14 mouse cellular contexts compared by ENCODE assay signal in genomic region chr15:97862881-97863493, GRCm38 (mm10). TPM values are rescaled to one million over a fixed set of nuclear protein-coding genes. Genes with fewer than 3 reads are reported as not detected.
DNase-seq lines count a peak whose midpoint lies in the region; ATAC-seq and TF ChIP-seq lines count a peak whose summit lies in the region.
"Had no signal": no experiment of that assay in that cellular context is flagged by ENCODE, and none has a peak within 500 bp of the region (broad histone marks: within the 10 kb centered on the region; RNA-seq: fewer than 3 reads in every experiment).

No protein-coding gene starts in this region.

- 22% methylated on average over 14 of the region's 14 CpGs for WGBS in heart, embryonic 14.5 days
- 18% methylated on average over 14 of the region's 14 CpGs for WGBS in midbrain, embryonic 16.5 days

- ATAC-seq in heart, embryonic 14.5 days (ENCODE audit: insufficient number of reproducible peaks, insufficient read depth, low FRiP score, low read depth), result no peak
- no peak for ATAC-seq in midbrain, embryonic 16.5 days
- ATAC-seq in megakaryocyte progenitor cell, adult 5-6 weeks (replicated peaks; ENCODE audit: poor library complexity), result no peak
- ATAC-seq: activated CD4-positive, CD25-positive, alpha-beta regulatory T cell, adult 4 months had no signal

- H3K4me2 ChIP-seq in heart, embryonic 14.5 days (ENCODE audit: low read length), result peak overlapping the region; percentile 13; the same call in 1 of the 2 replicates
- H3K4me2 ChIP-seq in midbrain, embryonic 16.5 days (ENCODE audit: low read length), result no peak overlapping the region

- H3K27me3 ChIP-seq in heart, embryonic 14.5 days (ENCODE audit: control insufficient read depth, insufficient read depth, low read length), result peaks cover 10% of the 10 kb centered on the region; the same call in 1 of the 2 replicates
- H3K27me3 ChIP-seq in E14TG2a.4 (ENCODE audit: insufficient read depth, low read length), result peaks cover 25% of the 10 kb centered on the region
- no peaks in the 10 kb centered on the region for H3K27me3 ChIP-seq in midbrain, embryonic 16.5 days (ENCODE audit: control insufficient read depth, insufficient read depth, low read depth, low read length)

- no peaks in the 10 kb centered on the region for H3K36me3 ChIP-seq in heart, embryonic 14.5 days (ENCODE audit: control insufficient read depth, insufficient read depth, low read length)
- no peaks in the 10 kb centered on the region for H3K36me3 ChIP-seq in E14TG2a.4 (ENCODE audit: insufficient read depth, low read length)
- H3K36me3 ChIP-seq in midbrain, embryonic 16.5 days (ENCODE audit: control insufficient read depth, insufficient read depth, low read length), result no peaks in the 10 kb centered on the region

- no peak for TF ChIP-seq CTCF in E14TG2a.4 (conservative IDR thresholded peaks at IDR 0.05; ENCODE audit: low read length)

- no peak for DNase-seq in heart, postnatal 36 days
- peak; percentile 21 for DNase-seq in ZHBTc4 (ENCODE audit: low read depth, low spot score)
- no peak for DNase-seq in urinary bladder, postnatal 25 days (ENCODE audit: low spot score)
- DNase-seq: adrenal gland, postnatal 25 days; cerebellum, adult 9-11 months; gastrocnemius, postnatal 36 days; heart, postnatal 10 days; lung, postnatal 14 days had no signal

- peaks cover 5% of the 10 kb centered on the region; the same call in 1 of the 2 replicates for H3K9me3 ChIP-seq in heart, embryonic 14.5 days (ENCODE audit: control insufficient read depth, low read length)
- peaks cover 7% of the 10 kb centered on the region for H3K9me3 ChIP-seq in E14TG2a.4 (ENCODE audit: low read length)
- no peaks in the 10 kb centered on the region for H3K9me3 ChIP-seq in midbrain, embryonic 16.5 days (replicated peaks; ENCODE audit: control insufficient read depth, low read length, poor library complexity, severe bottlenecking)

- H3K27ac ChIP-seq in heart, embryonic 14.5 days (replicated peaks in 1 of 2; ENCODE audit: control insufficient read depth in 1 of 2, insufficient read depth in 1 of 2, low read depth in 2 of 2, low read length in 2 of 2), result no peak overlapping the region
- no peak overlapping the region for H3K27ac ChIP-seq in midbrain, embryonic 16.5 days (ENCODE audit: low read length)
- H3K27ac ChIP-seq: liver, embryonic 14.5 days had no signal

- no peak overlapping the region for H3K4me3 ChIP-seq in heart, embryonic 14.5 days (ENCODE audit: control insufficient read depth in 1 of 2, insufficient read depth in 1 of 2, low read depth in 1 of 2, low read length in 2 of 2)
- H3K4me3 ChIP-seq in E14TG2a.4 (replicated peaks; ENCODE audit: low read length), result 0 out of 2 replicates have a peak overlapping the region, but pooled peaks have one; percentile 30
- no peak overlapping the region for H3K4me3 ChIP-seq in midbrain, embryonic 16.5 days (ENCODE audit: low read depth, low read length)

- intact Hi-C loops in heart, postnatal 36 days (cut with DNase I), result no loop called here

- no peak overlapping the region; the same call in 1 of the 2 replicates for H3K9ac ChIP-seq in heart, embryonic 14.5 days (ENCODE audit: low read length)
- H3K9ac ChIP-seq in midbrain, embryonic 16.5 days (ENCODE audit: low read depth, low read length), result peak overlapping the region; percentile 35; the same call in 1 of the 2 replicates
- H3K9ac ChIP-seq: liver, embryonic 14.5 days had no signal

- H3K4me1 ChIP-seq in heart, embryonic 14.5 days (ENCODE audit: control insufficient read depth in 2 of 2, insufficient read depth in 2 of 2, low read length in 2 of 2), result peaks cover 28% of the 10 kb centered on the region in 2 experiments
- peaks cover 16% of the 10 kb centered on the region for H3K4me1 ChIP-seq in E14TG2a.4 (replicated peaks; ENCODE audit: low read depth, low read length)
- peaks cover 3% of the 10 kb centered on the region; the same call in 1 of the 2 replicates for H3K4me1 ChIP-seq in midbrain, embryonic 16.5 days (ENCODE audit: control insufficient read depth, insufficient read depth, low read length)

RNA-seq across cellular contexts. Expression of gene Hdac7, which starts 18.7 kb away (rescaled TPM):
- 25.7 and 26.7 TPM in 2 replicates for polyA plus RNA-seq in heart, embryonic 14.5 days (2014; fragmentation: Nextera tagmentation; extraction: Ambion mirVana)
- 10 to 100 TPM; 26.9 to 37.1 TPM for total RNA-seq in heart, postnatal 36 days (2021)
- polyA plus RNA-seq in midbrain, embryonic 16.5 days (2015; fragmentation: Nextera tagmentation; extraction: Ambion mirVana), result 28.6 and 31.5 TPM in 2 replicates
- total RNA-seq in megakaryocyte progenitor cell, adult 5-6 weeks (2015), result 22.1 and 29.2 TPM in 2 replicates
- 12.6 and 14.0 TPM in 2 replicates for total RNA-seq in megakaryocyte progenitor cell, adult 5-6 weeks (2017)

RNA-seq across cellular contexts. Expression of gene Vdr, which starts 47.4 kb away (rescaled TPM):
- polyA plus RNA-seq in heart, embryonic 14.5 days (2014; fragmentation: Nextera tagmentation; extraction: Ambion mirVana), result 0.81 and 0.97 TPM in 2 replicates
- 1 to 10 TPM; 1.6 to 1.7 TPM for total RNA-seq in heart, postnatal 36 days (2021)
- 0.05 and 0.15 TPM in 2 replicates for polyA plus RNA-seq in midbrain, embryonic 16.5 days (2015; fragmentation: Nextera tagmentation; extraction: Ambion mirVana)
- 5.3 and 7.9 TPM in 2 replicates for total RNA-seq in megakaryocyte progenitor cell, adult 5-6 weeks (2015)
- 1.7 and 1.9 TPM in 2 replicates for total RNA-seq in megakaryocyte progenitor cell, adult 5-6 weeks (2017)
